Mouse (Mus musculus): ENCODE data around the gene Peli2.

- no peak for TF ChIP-seq CTCF (IDR thresholded peaks at IDR 0.05; ENCODE audit: control insufficient read depth, insufficient read depth, low read length)
- TF ChIP-seq POLR2A (IDR thresholded peaks at IDR 0.05; ENCODE audit: borderline replicate concordance, control insufficient read depth, low read depth, low read length): no peak
Measured at GRCm38 (mm10) chr14:48199506-48199905, 78.9 kb downstream of the Peli2 start.

All from bone marrow, adult 2 months (tissue).